Mouse (Mus musculus) urinary bladder, adult 2 months (tissue): ENCODE measurements around the gene Amt. TPM values are rescaled to one million over a fixed set of nuclear protein-coding genes. Genes with fewer than 3 reads are reported as not detected.

Experiments used
- DNase-seq: peaks from one replicate; pipeline ENCODE4 v3.0.0; 2022; ENCODE audit warnings: low spot score
- polyA plus RNA-seq: library from polyadenylated mRNA; depleted of rRNA; stranded (reverse); fragments of >200 nt; gene quantifications from 2 replicates; pipeline ENCODE4 v1.2.3, GENCODE M21; 2012; rRNA removed

Gene Amt
- polyA plus RNA-seq, 1 experiment = 34.0 TPM

DNA sequence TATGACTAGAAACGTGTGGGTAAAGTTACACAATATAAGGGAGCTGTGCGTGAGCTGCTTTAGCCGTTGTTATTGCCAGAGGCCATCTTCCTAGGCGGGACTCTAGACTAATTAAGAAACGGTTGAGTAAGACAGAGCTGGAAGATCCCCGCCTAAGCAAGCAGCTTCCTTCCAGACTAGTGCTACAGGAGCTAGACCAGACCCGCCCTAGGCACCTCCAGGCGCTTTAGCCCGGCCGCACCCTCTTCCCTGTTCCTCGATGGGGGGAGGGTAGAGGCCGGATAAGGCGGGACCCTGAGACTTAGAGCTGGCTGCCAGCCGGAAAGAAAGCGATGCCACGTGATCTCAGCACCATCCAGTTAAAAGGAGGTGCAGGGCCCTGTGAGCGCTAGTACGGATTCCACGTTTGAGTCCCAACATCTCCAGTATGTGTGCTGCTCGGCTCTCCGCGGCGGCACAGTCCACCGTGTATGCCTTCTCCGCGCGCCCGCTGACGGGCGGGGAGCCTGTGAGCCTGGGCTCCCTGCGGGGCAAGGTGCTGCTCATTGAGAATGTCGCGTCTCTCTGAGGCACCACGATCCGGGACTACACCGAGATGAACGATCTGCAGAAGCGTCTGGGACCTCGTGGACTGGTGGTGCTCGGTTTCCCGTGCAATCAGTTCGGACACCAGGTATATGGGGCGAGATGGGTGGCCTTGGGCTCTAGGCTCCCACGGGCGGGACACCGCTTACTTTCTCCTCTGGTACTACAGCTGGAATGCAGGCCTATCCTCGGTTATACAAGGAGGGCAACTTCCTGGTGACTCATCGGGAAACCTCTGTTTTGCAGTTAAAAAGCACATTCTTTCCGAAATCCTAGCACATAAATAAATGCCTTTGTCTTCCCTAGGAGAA, 42.5 kb downstream of the Amt start, which contains the start of gene Gpx1:
Gene Gpx1, plus strand, starts transcription at position 18 of the 896 bp plus-strand sequence.
- DNase-seq = peak; percentile 82

DNA sequence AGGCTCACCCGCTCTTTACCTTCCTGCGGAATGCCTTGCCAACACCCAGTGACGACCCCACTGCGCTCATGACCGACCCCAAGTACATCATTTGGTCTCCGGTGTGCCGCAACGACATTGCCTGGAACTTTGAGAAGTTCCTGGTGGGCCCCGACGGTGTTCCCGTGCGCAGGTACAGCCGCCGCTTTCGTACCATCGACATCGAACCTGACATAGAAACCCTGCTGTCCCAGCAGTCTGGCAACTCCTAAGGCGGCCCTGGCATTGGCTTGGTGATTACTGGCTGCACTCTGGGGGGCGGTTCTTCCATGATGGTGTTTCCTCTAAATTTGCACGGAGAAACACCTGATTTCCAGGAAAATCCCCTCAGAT, 43.2 kb downstream of the Amt start:
- DNase-seq = peak; percentile 32

DNA sequence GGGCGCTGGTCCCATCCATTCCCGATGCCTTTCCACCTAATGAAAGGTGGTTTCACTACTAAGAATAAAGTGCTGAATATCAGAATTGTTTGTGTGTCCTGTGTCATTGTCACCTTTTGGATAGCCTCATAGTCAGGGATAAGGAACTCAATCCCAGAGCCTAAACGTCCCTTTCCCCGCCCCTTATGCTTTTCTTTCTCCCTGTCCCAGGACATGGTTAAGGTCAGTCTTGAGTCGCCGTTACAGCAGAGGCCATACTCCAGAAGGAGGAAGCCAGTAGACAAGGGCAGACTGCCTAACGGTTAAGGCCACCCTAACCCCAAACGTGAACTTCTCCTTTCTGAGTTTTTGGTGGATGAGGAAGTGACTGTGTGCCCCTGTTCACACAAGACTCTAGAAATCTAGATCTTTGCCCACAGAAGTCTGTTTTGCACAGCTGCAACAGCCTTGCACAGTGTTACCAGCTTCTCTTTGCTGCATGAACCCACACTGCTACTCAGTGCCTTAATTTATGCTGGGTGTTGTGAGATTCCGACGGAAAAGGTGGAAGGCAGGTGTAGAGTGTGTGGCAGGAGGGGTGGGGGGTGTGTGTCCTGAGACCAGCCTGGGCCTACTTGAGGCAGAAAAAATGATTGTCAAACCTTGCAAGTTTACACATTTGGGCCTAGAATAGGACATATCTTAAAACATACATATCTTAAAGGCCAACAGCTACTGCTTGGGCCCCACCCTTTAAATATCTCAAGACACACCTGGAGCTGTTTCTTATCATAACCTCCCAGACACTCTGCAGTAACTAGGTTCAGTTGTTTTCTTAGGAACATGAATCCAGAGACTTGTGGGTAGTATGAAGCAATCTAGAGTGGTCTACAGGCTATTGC, 43.8 kb downstream of the Amt start:
- DNase-seq = no peak

DNA sequence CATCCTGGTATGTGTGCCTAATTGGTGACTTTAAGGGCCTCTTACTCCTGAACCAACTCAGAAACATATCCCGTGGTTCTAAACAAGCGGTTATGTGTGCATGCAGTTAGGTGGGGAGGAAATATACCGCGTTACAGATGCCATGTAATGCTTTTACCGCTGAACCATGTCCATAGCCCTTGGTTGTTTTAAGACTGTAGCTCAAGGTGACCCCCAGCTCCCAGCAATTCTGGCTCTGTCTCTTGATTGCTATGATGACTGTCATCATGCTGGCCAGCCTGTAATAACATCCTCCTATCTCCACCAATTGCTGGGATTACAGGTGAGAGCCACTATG, 44.5 kb downstream of the Amt start:
- DNase-seq = no peak

DNA sequence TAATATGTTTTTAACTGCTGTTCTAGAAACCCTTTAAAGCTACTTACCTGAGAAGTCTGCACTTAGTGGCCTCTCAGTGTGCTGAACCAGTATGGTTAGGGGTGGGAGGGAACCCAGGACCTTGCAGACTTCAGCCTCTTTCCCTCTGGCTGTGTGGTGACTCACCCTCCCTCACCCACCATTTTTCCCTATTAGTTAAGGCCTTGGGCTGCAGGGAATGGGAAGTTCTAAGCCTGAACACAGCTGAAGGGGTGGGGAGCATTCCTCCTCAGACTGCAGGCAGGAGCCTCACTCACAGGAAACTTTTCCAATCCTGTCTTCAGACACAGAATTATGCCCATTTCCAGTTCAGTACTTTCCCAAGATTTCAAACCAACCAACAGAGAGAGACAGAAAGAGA, 45.1 kb downstream of the Amt start:
- DNase-seq = no peak

DNA sequence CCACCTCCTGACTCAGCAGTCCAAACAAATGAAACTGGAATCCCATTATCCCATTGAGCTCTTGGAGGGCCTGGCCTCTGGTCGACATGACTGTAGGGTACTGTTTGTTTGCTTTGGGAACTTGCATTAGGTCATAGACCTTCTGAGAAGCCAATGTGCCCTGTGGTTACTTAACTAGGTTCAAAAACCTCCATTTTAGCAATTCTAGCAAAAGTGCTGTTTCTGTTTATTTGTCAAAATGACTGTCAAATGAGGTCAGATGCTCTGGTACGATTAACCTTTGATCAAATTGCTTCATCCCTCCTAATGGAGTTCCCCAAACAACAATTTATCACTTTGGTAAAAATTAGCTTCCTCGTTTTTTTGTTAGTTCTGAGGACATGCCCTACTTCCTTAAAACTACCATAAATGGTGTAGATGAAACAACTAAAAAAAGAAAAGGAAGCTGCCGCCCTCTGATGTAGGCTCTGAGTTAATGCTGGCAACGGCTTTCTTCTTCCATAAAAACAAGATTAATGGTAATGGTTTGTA, 45.7 kb downstream of the Amt start:
- DNase-seq = no peak

DNA sequence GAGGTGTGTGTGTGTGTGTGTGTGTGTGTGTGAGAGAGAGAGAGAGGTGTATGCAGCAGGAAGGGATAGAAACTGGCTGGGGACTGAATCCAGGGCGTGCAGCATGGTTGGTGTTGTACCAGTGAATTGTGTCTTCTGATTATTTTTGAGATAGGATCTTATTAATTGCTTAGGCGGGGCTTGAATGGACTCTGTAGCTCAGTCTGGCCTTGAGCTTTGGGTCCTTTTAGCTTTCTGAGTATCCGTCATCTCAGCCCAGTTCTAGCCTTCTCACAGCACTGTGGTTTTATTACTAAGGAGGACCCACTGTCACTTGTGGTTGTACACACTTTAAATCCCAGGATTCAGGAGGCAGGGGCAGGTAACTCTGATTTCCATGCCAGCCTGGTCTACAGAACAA, 46.7 kb downstream of the Amt start:
- DNase-seq = no peak

DNA sequence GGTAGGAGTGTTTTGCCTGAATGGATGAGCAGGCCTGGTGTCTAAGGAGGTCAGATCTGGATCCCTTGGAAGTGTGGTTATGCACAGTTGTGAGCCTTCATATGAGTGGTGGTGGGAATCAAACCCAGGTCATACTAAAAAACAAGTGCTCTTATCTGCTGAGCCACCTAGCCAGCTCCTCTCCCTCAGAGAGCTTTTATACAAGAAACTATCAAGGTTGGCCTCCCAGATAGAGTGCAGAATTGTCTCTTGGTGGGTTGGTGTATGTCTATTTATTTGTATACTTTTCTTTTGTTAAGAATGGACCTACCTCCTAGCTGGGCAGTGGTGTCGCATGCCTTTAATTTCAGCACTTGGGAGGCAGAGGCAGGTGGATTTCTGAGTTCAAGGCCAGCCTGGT, 47.2 kb downstream of the Amt start:
- DNase-seq = no peak

DNA sequence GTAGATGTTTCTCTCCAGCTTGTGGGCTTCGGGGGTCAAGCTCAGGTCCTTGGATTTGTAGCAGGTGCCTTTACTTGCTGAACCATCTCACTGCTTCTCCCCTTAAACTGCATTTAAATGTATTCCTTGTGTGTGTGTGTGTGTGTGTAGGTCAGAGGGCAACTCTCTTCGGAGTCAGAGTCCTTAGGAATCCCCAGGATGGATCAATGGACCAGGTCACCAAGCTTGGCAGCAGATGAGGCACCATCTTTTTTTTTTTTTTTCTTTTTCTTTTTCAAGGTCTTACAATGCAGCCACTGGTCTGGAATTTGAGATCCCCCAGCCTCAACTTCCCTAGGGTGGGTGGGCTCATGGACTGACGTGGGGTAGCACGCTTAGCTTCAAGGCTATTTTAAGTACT, 47.8 kb downstream of the Amt start:
- DNase-seq = no peak

DNA sequence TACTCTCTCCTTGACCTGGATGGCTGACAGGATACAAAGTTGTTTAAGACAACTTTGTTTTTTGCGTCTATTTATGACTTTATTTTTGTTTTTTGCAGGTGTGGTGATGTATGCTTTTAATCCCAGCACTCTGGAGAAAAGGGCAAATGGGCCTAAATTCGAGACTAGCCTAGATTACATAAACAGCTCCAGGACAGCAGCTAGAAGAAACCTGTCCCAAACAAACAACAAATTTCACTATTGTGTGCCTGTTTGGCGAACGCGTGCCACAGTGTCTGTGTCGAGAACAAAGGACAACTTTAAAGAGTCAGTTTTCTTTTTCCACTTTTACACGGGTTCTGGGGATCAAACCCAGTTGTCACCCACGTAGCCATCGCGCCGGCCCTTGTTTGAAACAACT, 50.4 kb downstream of the Amt start:
- DNase-seq = no peak

DNA sequence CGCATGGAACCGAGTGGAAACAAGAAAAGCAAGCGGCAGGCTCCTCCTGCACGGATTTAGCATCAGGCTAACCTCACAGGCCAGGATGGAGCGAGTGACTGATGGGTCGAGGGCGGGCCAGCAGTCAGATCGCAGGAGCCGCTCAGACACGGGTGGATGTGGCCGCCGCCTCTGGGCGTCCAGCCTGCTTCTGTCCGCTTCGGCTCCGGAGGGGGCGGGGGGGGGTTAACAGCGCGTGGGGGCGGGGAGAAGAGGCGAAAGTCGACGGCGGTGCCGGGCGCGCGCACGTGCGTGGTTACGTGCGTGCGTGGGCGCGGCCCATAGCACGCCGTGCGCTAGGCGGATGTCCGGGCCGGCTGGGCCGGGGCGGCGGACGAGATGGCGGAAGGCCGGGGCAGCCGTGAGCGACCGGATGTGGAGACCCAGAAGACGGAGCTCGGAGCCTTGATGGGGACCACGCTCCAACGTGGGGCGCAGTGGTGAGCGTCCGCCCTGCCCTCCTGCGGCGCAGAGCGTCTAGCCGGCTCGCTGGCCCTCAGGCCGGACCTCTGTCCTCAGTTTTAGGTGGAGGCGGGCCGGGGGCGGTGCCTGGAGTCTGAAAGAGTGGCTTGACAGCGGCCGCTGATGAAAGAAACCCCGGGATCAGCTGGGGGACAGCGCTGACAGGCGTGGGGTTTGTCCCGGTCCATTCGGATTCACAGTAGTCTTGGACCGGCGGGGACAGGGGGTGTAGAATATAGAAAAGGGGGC, 51.1 kb downstream of the Amt start, which contains the start of gene Usp4:
Gene Usp4, plus strand, starts transcription at position 314 of the 750 bp plus-strand sequence.
- DNase-seq = peak; percentile 81

DNA sequence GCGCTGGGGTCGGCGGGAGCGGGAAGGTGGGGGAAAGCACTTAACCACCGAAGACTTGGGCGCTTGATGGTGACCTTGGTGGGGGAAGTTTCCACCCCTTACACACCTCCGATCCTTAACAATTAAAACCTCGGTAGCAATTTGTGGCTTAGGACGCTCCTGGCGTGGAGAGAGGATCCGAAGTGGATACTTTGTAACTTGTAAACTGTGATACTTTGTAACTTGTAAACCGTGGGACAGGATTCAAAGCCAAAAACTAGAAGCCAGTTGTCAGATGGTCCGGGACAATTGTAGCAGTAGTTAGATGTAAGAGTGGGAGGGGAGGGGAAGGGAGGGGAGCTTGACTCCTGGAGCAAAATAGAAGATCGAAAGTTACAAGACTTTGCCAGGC, 51.6 kb downstream of the Amt start:
- no peak for DNase-seq

DNA sequence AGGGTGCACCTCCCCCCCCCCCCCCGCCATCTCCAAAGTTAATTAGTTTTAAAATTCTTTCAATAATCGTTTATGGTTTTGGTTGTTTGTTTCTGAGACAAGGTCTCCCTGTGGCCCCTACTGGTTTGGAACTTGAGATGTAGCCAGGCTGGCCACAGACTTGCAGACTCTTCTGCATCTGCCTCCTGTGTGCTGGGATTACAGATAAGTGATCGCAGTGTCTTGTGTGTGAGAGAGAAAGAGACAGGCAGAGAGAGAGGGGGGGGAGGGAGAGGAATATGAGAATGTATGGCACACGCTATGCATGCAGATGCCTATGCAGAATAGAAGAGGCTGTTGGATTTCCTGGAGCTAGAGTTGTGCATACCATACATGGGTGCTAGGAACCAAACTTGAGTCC, 53.1 kb downstream of the Amt start:
- DNase-seq = no peak

Other genes with a start within 250 kb of the Amt start
- gene Gmppb, start 247.6 kb upstream of the Amt start, polyA plus RNA-seq = 18.8 and 23.9 TPM in 2 replicates
- 2.3 and 2.6 TPM in 2 replicates for gene Amigo3, start 243.7 kb upstream of the Amt start, polyA plus RNA-seq
- 5.6 and 6.2 TPM in 2 replicates for gene Mst1, start 216.4 kb upstream of the Amt start, polyA plus RNA-seq
- gene Rnf123, start 213.5 kb upstream of the Amt start, polyA plus RNA-seq = 54.6 and 60.6 TPM in 2 replicates
- 58.4 and 64.1 TPM in 2 replicates for gene Apeh, start 202.2 kb upstream of the Amt start, polyA plus RNA-seq
- gene Bsn, start 106.5 kb upstream of the Amt start, polyA plus RNA-seq = 0.41 and 0.44 TPM in 2 replicates
- 38.3 and 71.9 TPM in 2 replicates for gene Dag1, start 32.9 kb upstream of the Amt start, polyA plus RNA-seq
- 32.8 and 39.3 TPM in 2 replicates for gene Nicn1, start 6.4 kb upstream of the Amt start, polyA plus RNA-seq
- 304 and 339 TPM in 2 replicates for gene Rhoa, start 9.3 kb downstream of the Amt start, polyA plus RNA-seq
- 80.0 and 107 TPM in 2 replicates for gene Tcta, start 9.3 kb downstream of the Amt start, polyA plus RNA-seq
- 703 and 735 TPM in 2 replicates for gene Gpx1, start 42.0 kb downstream of the Amt start, polyA plus RNA-seq
- 64.1 and 77.6 TPM in 2 replicates for gene Usp4, start 51.0 kb downstream of the Amt start, polyA plus RNA-seq
- gene 1700102P08Rik, start 96.0 kb downstream of the Amt start, polyA plus RNA-seq = 0.22 and 0.39 TPM in 2 replicates
- gene Ccdc36, start 131.6 kb downstream of the Amt start, polyA plus RNA-seq = 0.06 TPM in 2 replicates
- not detected in 2 replicates for gene BC048562, start 139.6 kb downstream of the Amt start, polyA plus RNA-seq
- 24.5 and 25.9 TPM in 2 replicates for gene Ccdc71, start 163.7 kb downstream of the Amt start, polyA plus RNA-seq
- 83.4 and 103 TPM in 2 replicates for gene Klhdc8b, start 164.7 kb downstream of the Amt start, polyA plus RNA-seq
- 147 and 181 TPM in 2 replicates for gene Lamb2, start 182.9 kb downstream of the Amt start, polyA plus RNA-seq
- gene Usp19, start 193.7 kb downstream of the Amt start, polyA plus RNA-seq = 133 and 144 TPM in 2 replicates
- gene Qars, start 210.9 kb downstream of the Amt start, polyA plus RNA-seq = 145 and 162 TPM in 2 replicates
- 81.8 and 89.8 TPM in 2 replicates for gene Qrich1, start 220.0 kb downstream of the Amt start, polyA plus RNA-seq